Mouse (Mus musculus) testis, adult 2 months (tissue): ENCODE measurements around the gene Bora.

Source experiments
- CTCF ChIP-seq: fragments of 200-500 bp; IDR thresholded peaks from 2 replicates; pipeline ENCODE4 v1.5.1; 2012; ENCODE audit warnings: low read depth, mild to moderate bottlenecking, inconsistent platforms, low read length, moderate library complexity; ENCODE audit not compliant: control insufficient read depth, insufficient read depth, insufficient replicate concordance
- POLR2A ChIP-seq: fragments of 200-500 bp; IDR thresholded peaks from 2 replicates; pipeline ENCODE4 v1.6.1; 2012; ENCODE audit warnings: low read depth, mild to moderate bottlenecking, inconsistent platforms, low read length, moderate library complexity; ENCODE audit not compliant: control insufficient read depth

- TF ChIP-seq CTCF (no peak), POLR2A (no peak)
These were observed 71.6 kb downstream of the Bora start for GRCm38 (mm10) chr14:99117576-99117975.
